Mouse (Mus musculus): ENCODE results near the gene Enthd1. TPM values are rescaled to one million over a fixed set of nuclear protein-coding genes. Genes with fewer than 3 reads are reported as not detected.
A peak's percentile ranks its signal among the peaks of the same experiment; 100 is the strongest.

Enthd1 gene
- polyA plus RNA-seq, 1 experiment, result 0.05 TPM

- Histone ChIP-seq H3K4me3 (ENCODE audit: extremely low read depth, insufficient read depth, insufficient read length) (no peak overlapping the region), H3K36me3 (ENCODE audit: control insufficient read depth, insufficient read depth, low read length) (no peaks in the 10 kb centered on the region), H3K27me3 (ENCODE audit: control insufficient read depth, insufficient read depth, low read length) (no peaks in the 10 kb centered on the region), H3K4me1 (ENCODE audit: control insufficient read depth, insufficient read depth, insufficient read length) (peaks cover 20% of the 10 kb centered on the region; the same call in 1 of the 2 replicates), H3K27ac (ENCODE audit: insufficient read depth, low read length) (no peak overlapping the region)
- TF ChIP-seq POLR2A (IDR thresholded peaks at IDR 0.05; ENCODE audit: low read depth, low read length), result no peak
- no peak for TF ChIP-seq CTCF (IDR thresholded peaks at IDR 0.05; ENCODE audit: extremely low read depth, insufficient read depth, insufficient read length, insufficient replicate concordance)
- DNase-seq (ENCODE audit: low read depth in 1 of 2, low spot score in 2 of 2), result no peak
- 79% methylated on average over 8 of the region's 8 CpGs for WGBS
Observed at GRCm38 (mm10) chr15:80532281-80533072, 32.5 kb downstream of the Enthd1 start.

GRCm38 (mm10) chr15:80531026-80531425, 33.9 kb downstream of the Enthd1 start:
- no peaks in the 10 kb centered on the region for H3K27me3 ChIP-seq (ENCODE audit: control insufficient read depth, insufficient read depth, low read length)
- no peak overlapping the region for H3K27ac ChIP-seq (ENCODE audit: insufficient read depth, low read length)
- H3K36me3 ChIP-seq (ENCODE audit: control insufficient read depth, insufficient read depth, low read length), result no peaks in the 10 kb centered on the region
- 37% methylated on average over 9 of the region's 9 CpGs for WGBS
- no peak for DNase-seq (ENCODE audit: low read depth in 1 of 2, low spot score in 2 of 2)
- H3K4me3 ChIP-seq (ENCODE audit: extremely low read depth, insufficient read depth, insufficient read length), result no peak overlapping the region
- no peak for TF ChIP-seq CTCF (IDR thresholded peaks at IDR 0.05; ENCODE audit: extremely low read depth, insufficient read depth, insufficient read length, insufficient replicate concordance)
- no peak for TF ChIP-seq POLR2A (IDR thresholded peaks at IDR 0.05; ENCODE audit: low read depth, low read length)
- peaks cover 12% of the 10 kb centered on the region; the same call in 1 of the 2 replicates for H3K4me1 ChIP-seq (ENCODE audit: control insufficient read depth, insufficient read depth, insufficient read length)

- Histone ChIP-seq H3K36me3 (ENCODE audit: control insufficient read depth, insufficient read depth, low read length) (no peaks in the 10 kb centered on the region), H3K27ac (ENCODE audit: insufficient read depth, low read length) (no peak overlapping the region), H3K4me1 (ENCODE audit: control insufficient read depth, insufficient read depth, insufficient read length) (peaks cover 12% of the 10 kb centered on the region; the same call in 1 of the 2 replicates), H3K4me3 (ENCODE audit: extremely low read depth, insufficient read depth, insufficient read length) (no peak overlapping the region), H3K27me3 (ENCODE audit: control insufficient read depth, insufficient read depth, low read length) (no peaks in the 10 kb centered on the region)
- 73% methylated on average over 20 of the region's 20 CpGs for WGBS
- TF ChIP-seq CTCF (IDR thresholded peaks at IDR 0.05; ENCODE audit: extremely low read depth, insufficient read depth, insufficient read length, insufficient replicate concordance) (no peak), POLR2A (IDR thresholded peaks at IDR 0.05; ENCODE audit: low read depth, low read length) (no peak)
- no peak for DNase-seq (ENCODE audit: low read depth in 1 of 2, low spot score in 2 of 2)
Observed at GRCm38 (mm10) chr15:80529955-80530869, 34.7 kb downstream of the Enthd1 start.

GRCm38 (mm10) chr15:80521661-80522388, 43.1 kb downstream of the Enthd1 start:
- no peaks in the 10 kb centered on the region for H3K27me3 ChIP-seq (ENCODE audit: control insufficient read depth, insufficient read depth, low read length)
- peaks cover 25% of the 10 kb centered on the region; the same call in 1 of the 2 replicates for H3K4me1 ChIP-seq (ENCODE audit: control insufficient read depth, insufficient read depth, insufficient read length)
- H3K36me3 ChIP-seq (ENCODE audit: control insufficient read depth, insufficient read depth, low read length), result no peaks in the 10 kb centered on the region
- H3K27ac ChIP-seq (ENCODE audit: insufficient read depth, low read length), result no peak overlapping the region; the same call in 1 of the 2 replicates
- WGBS, result 13% methylated on average over 10 of the region's 10 CpGs
- no peak overlapping the region for H3K4me3 ChIP-seq (ENCODE audit: extremely low read depth, insufficient read depth, insufficient read length)
- TF ChIP-seq POLR2A (IDR thresholded peaks at IDR 0.05; ENCODE audit: low read depth, low read length), result no peak
- no peak for TF ChIP-seq CTCF (IDR thresholded peaks at IDR 0.05; ENCODE audit: extremely low read depth, insufficient read depth, insufficient read length, insufficient replicate concordance)
- DNase-seq (ENCODE audit: low read depth in 1 of 2, low spot score in 2 of 2), result no peak

GRCm38 (mm10) chr15:80519931-80520330, 45.0 kb downstream of the Enthd1 start:
- H3K27ac ChIP-seq (ENCODE audit: insufficient read depth, low read length), result no peak overlapping the region
- H3K4me1 ChIP-seq (ENCODE audit: control insufficient read depth, insufficient read depth, insufficient read length), result peaks cover 25% of the 10 kb centered on the region; the same call in 1 of the 2 replicates
- no peak overlapping the region for H3K4me3 ChIP-seq (ENCODE audit: extremely low read depth, insufficient read depth, insufficient read length)
- 69% methylated on average over 5 of the region's 5 CpGs for WGBS
- no peaks in the 10 kb centered on the region for H3K27me3 ChIP-seq (ENCODE audit: control insufficient read depth, insufficient read depth, low read length)
- TF ChIP-seq CTCF (IDR thresholded peaks at IDR 0.05; ENCODE audit: extremely low read depth, insufficient read depth, insufficient read length, insufficient replicate concordance) (no peak), POLR2A (IDR thresholded peaks at IDR 0.05; ENCODE audit: low read depth, low read length) (no peak)
- peak in 1 of 2 experiments; percentile 42 for DNase-seq (ENCODE audit: low read depth in 1 of 2, low spot score in 2 of 2)
- no peaks in the 10 kb centered on the region for H3K36me3 ChIP-seq (ENCODE audit: control insufficient read depth, insufficient read depth, low read length)

GRCm38 (mm10) chr15:80518567-80519223, 46.3 kb downstream of the Enthd1 start:
- Histone ChIP-seq H3K4me3 (ENCODE audit: extremely low read depth, insufficient read depth, insufficient read length) (no peak overlapping the region), H3K4me1 (ENCODE audit: control insufficient read depth, insufficient read depth, insufficient read length) (peaks cover 25% of the 10 kb centered on the region; the same call in 1 of the 2 replicates), H3K36me3 (ENCODE audit: control insufficient read depth, insufficient read depth, low read length) (no peaks in the 10 kb centered on the region), H3K27ac (ENCODE audit: insufficient read depth, low read length) (no peak overlapping the region), H3K27me3 (ENCODE audit: control insufficient read depth, insufficient read depth, low read length) (no peaks in the 10 kb centered on the region)
- TF ChIP-seq CTCF (IDR thresholded peaks at IDR 0.05; ENCODE audit: extremely low read depth, insufficient read depth, insufficient read length, insufficient replicate concordance), result no peak
- TF ChIP-seq POLR2A (IDR thresholded peaks at IDR 0.05; ENCODE audit: low read depth, low read length), result no peak
- no peak for DNase-seq (ENCODE audit: low read depth in 1 of 2, low spot score in 2 of 2)
- WGBS, result 43% methylated on average over 12 of the region's 12 CpGs

Measured in spleen, adult 2 months (tissue).